Mouse (Mus musculus) kidney, adult 9 months (tissue): ENCODE results near the gene Piwil4.

Source experiments
- DNase-seq: peaks from one replicate; pipeline ENCODE4 v3.0.0; 2022

Gene Piwil4

DNA sequence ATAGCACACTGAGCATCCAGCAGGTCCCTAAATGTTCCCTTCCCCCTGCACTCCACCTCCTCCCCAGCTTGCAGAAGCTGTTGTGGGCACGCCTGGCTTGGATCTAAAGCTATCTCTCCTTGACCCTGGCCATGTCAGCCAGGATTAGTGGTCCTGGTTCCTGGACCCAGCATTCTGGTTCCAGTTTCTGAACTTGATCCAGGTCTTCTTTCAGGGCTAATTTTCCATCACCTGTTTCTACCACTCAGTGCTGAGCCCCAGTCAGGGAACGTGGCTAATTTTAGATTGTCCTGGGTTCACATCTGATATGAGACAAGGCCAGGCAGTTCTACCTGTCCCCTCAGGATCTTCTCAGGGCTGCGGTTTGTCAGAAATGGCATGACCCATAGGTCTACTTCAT lies 74.5 kb downstream of the Piwil4 start:
- no peak for DNase-seq

DNA sequence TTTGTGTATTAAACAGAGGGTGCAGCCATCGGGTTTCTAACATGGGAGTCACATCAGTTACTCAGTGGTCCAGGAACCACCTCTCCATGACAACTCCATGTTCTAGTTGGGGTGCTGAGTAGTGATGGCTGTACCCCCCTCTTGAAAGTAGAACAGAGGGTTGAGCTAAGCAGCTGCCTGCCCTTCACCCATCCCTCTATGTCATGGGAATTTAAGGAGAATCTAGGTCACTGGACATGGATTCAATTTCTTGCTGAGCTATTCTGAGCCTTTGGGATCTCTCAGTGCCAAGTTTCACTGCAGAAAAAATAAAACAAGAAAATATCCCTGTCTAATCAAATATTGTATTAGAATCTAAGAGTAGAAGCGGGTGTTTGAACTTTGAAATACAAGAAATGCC lies 76.9 kb downstream of the Piwil4 start:
- no peak for DNase-seq

DNA sequence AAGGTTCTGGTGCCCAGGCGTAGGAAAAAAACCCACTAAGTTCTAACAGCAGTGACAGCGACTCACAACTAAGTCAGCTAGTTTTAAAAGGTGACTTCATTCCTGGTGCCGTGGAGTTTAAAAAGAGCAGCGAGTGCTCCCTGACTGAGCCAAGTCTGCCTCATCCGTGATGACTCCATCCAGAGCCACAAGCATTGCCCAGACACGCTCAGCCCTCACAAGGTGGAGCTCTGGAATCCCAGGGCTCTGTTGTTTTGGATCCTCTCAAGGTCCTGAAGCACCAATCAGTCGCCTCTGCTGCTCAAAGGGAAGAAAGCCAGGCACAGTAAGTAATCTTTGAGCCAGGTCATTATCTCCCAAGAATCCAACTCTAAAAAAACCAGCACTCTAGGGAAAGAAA lies 77.7 kb downstream of the Piwil4 start:
- no peak for DNase-seq

DNA sequence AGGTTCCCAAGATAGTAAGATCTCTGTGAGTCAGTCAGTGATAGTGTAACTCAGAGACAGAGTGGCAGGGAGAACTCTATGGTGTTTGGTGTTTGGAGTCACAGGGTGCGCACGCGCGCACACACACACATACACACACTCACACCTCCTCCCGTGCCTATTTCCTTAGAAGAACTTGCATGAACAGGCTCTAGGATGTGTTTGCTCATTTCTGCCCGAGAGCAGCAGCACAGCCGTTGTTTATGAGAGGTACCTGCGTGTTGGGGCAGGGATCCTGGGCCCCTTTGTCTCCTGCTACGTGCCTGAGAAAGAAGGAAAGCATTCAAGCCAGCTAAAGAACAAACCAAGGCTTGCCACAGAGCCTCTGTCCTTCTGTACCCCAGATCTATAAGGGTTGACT lies 78.4 kb downstream of the Piwil4 start:
- no peak for DNase-seq

DNA sequence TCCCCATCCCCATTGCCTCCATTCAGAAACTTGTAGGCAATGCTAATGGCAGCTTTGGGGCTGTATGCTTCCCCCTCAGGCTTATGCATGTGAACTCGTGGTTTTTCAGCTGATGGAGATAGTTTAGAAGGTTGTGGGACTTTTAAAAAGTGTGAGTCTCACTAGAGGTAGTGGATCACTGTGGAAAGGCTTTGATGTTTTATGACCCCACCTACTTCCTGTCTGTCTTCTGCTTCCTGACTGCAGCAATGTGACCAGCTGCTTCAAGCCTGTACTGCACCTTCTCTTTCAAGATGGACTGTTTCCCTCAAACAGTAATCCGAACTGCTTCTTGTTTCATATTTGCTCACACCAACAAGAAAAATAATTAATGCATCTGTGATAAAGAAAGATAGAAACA lies 82.6 kb downstream of the Piwil4 start:
- no peak for DNase-seq

DNA sequence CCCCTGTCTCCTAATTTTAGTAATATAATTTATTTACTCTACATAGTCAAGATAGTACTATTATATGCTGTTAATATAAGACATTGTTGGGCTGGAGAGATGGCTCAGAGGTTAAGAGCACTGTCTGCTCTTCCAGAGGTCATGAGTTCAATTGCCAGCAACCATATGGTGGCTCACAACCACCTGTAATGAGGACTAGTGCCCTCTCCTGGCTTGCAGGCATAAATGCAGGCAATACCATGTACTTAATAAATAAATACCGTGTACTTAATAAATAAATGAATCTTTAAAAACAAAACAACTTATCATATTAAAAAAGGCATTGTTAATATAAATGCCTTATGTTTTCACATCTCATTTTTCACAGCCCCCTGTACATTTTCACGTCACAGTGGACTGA lies 86.5 kb downstream of the Piwil4 start:
- DNase-seq: no peak

DNA sequence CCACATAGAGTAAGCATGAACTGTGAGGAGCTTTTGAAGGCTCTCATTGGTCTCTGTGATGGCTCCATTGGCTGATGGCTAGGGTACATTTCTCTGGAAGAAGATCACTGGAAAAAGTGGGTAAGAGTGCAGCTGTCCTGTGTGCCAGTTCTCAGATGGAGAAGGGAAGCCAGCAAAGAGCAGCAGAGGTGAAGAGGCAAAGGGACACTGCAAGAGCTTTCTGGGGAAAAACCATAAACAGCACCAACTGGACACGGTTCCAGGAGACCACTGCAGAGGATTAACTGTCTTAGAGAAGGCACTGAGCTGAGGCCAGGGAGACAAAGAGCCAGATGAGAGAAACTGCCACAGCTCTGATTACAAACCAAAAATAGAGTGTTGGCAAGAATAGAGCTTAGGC lies 87.8 kb downstream of the Piwil4 start:
- no peak for DNase-seq

DNA sequence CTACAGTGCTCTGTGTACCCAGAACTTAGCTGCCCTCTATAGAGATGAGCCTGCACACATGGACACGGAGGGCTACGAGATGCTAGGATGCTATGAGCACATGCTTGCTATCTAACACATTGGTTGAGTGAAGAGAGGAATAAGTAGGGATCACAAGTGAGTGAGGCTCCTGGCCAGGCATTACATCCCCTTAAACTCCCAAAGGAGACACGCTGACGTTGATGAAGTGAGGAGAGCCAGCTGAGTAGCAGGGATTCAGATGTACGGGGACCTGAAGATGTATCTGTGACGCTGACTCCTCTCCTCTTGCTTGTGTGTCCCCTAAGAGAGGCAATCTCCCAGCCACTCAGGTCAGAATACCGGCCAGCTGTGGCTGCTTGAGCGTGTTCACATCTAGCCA lies 92.7 kb downstream of the Piwil4 start:
- DNase-seq: no peak

DNA sequence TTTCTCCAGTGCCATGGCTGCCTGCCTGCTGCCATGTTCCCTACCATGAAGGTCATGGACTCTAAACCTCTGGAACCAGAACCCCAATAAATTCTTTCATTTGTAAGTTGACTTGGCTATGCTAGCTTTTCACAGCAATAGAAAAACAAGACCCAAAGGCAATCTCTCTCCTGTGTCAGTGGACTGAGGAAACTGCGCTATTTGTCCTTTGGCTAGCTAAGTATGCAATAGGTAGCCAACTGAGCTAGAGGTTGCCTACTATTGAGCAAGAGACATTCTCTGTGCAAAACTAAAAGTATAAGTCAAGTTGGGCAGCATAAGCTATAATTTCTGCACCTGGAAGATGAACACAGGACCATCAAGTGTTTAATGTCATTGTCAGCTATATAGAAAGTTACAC lies 93.9 kb downstream of the Piwil4 start:
- DNase-seq: no peak
